8 mouse cellular contexts compared by ENCODE assay signal in genomic region chr2:84831666-84832391, GRCm38 (mm10). TPM values are rescaled to one million over a fixed set of nuclear protein-coding genes. Genes with fewer than 3 reads are reported as not detected.
A peak's percentile ranks its signal among the peaks of the same experiment; 100 is the strongest.
DNase-seq lines count a peak whose midpoint lies in the region; ATAC-seq and TF ChIP-seq lines count a peak whose summit lies in the region.

No protein-coding gene starts in this region.

- H3K4me1 ChIP-seq in MEL (ENCODE audit: control insufficient read depth in 1 of 2, insufficient read depth in 2 of 2, low read length in 2 of 2) = peaks cover 0 to 9% of the 10 kb centered on the region in 2 experiments; a peak in 1 of 4 replicates
- H3K4me1 ChIP-seq in lung, embryonic 14.5 days (ENCODE audit: insufficient read depth) = peaks cover 3% of the 10 kb centered on the region; the same call in 1 of the 2 replicates

- H3K27me3 ChIP-seq in MEL (ENCODE audit: control insufficient read depth in 1 of 2, insufficient read depth in 2 of 2, low read length in 2 of 2) = no peaks in the 10 kb centered on the region
- H3K27me3 ChIP-seq in lung, embryonic 14.5 days (ENCODE audit: insufficient read depth, low read length) = no peaks in the 10 kb centered on the region

- no peak for TF ChIP-seq EP300 in MEL (IDR thresholded peaks at IDR 0.05; ENCODE audit: low read depth in 1 of 2, low read length in 2 of 2)

- no peaks in the 10 kb centered on the region for H3K9me3 ChIP-seq in MEL (replicated peaks; ENCODE audit: insufficient read depth, low read length)
- H3K9me3 ChIP-seq in lung, embryonic 14.5 days (ENCODE audit: low read depth, low read length) = no peaks in the 10 kb centered on the region

- H3K4me2 ChIP-seq in lung, embryonic 14.5 days = peak overlapping the region; percentile 10; the same call in 1 of the 2 replicates

- peaks cover 0 to 9% of the 10 kb centered on the region in 2 experiments; a peak in 2 of 4 replicates for H3K36me3 ChIP-seq in MEL (ENCODE audit: control insufficient read depth in 1 of 2, insufficient read depth in 2 of 2, low read length in 2 of 2)
- H3K36me3 ChIP-seq in lung, embryonic 14.5 days (ENCODE audit: insufficient read depth) = peaks cover 14% of the 10 kb centered on the region

- ATAC-seq in lung, embryonic 14.5 days (ENCODE audit: insufficient read depth) = peak; percentile 83

- DNase-seq in MEL (ENCODE audit: low read depth, low spot score) = peak; percentile 93
- peak; percentile 85 for DNase-seq in cerebellum, adult 8-10 months
- peak; percentile 91 for DNase-seq in forelimb bud, embryonic 11.5 days (ENCODE audit: low read depth, low spot score)
- DNase-seq in heart, postnatal 4 days = peak; percentile 91
- peak; percentile 81 to 90 for DNase-seq in layer of hippocampus, adult 8-10 months (ENCODE audit: low spot score in 2 of 2)
- peak; percentile 98 for DNase-seq in lung, embryonic 14.5 days
- peak; percentile 67 for DNase-seq in ovary, postnatal 36 days (ENCODE audit: low spot score)
- DNase-seq in thymus, postnatal 14 days = peak; percentile 88

- H3K9ac ChIP-seq in MEL (ENCODE audit: control insufficient read depth, low read depth, low read length, poor library complexity, severe bottlenecking) = no peak overlapping the region
- peak overlapping the region; percentile 28; the same call in 1 of the 2 replicates for H3K9ac ChIP-seq in lung, embryonic 14.5 days

- WGBS in lung, embryonic 14.5 days = 21% methylated on average over 10 of the region's 10 CpGs

- no peak overlapping the region for H3K4me3 ChIP-seq in MEL (ENCODE audit: control insufficient read depth in 1 of 2, insufficient read depth in 1 of 2, low read depth in 2 of 2, low read length in 2 of 2)
- no peak overlapping the region for H3K4me3 ChIP-seq in lung, embryonic 14.5 days (ENCODE audit: low read depth, low read length)

- peak; percentile 77 to 99 (median 86); a peak in 5 of 6 replicates for TF ChIP-seq CTCF in MEL (IDR thresholded peaks at IDR 0.05 in 2 of 3, conservative IDR thresholded peaks at IDR 0.05 in 1 of 3; ENCODE audit: control insufficient read depth in 1 of 3, insufficient read depth in 1 of 3, low read depth in 2 of 3, low read length in 3 of 3, poor library complexity in 1 of 3, severe bottlenecking in 1 of 3)
- peak; percentile 96 for TF ChIP-seq CTCF in lung, embryonic 14.5 days (IDR thresholded peaks at IDR 0.05; ENCODE audit: low read depth)

- TF ChIP-seq POLR2A in MEL (IDR thresholded peaks at IDR 0.05; ENCODE audit: control insufficient read depth in 1 of 2, insufficient read depth in 1 of 2, low read depth in 1 of 2, low read length in 2 of 2, poor library complexity in 1 of 2) = no peak

- H3K79me2 ChIP-seq in MEL (ENCODE audit: control insufficient read depth, insufficient read depth, low read length, poor library complexity) = peaks cover 16% of the 10 kb centered on the region

- no peak overlapping the region for H3K27ac ChIP-seq in MEL (ENCODE audit: control insufficient read depth, low read depth, low read length)
- peak overlapping the region; percentile 66 for H3K27ac ChIP-seq in lung, embryonic 14.5 days (ENCODE audit: low read depth)

- no peak; the same call in none of the 2 replicates for TF ChIP-seq RAD21 in MEL (IDR thresholded peaks at IDR 0.05; ENCODE audit: low read depth, low read length)

TF ChIP-seq in MEL, 35 proteins besides CTCF, POLR2A, EP300 and RAD21:
- TF ChIP-seq ZNF384 (IDR thresholded peaks at IDR 0.05; ENCODE audit: low read depth, low read length) (peak; percentile 10; the same call in 1 of the 2 replicates), NELFE (IDR thresholded peaks at IDR 0.05; ENCODE audit: low read depth, low read length) (no peak), SIN3A (IDR thresholded peaks at IDR 0.05; ENCODE audit: low read length) (peak; percentile 79), POLR2AphosphoS5 (IDR thresholded peaks at IDR 0.05; ENCODE audit: borderline replicate concordance, low read depth, low read length) (no peak), ETS1 (IDR thresholded peaks at IDR 0.05; ENCODE audit: low read depth, low read length) (0 out of 2 replicates have a peak, but pooled peaks have one; percentile 6), MAZ (IDR thresholded peaks at IDR 0.05; ENCODE audit: low read depth, low read length) (no peak), ZMIZ1 (IDR thresholded peaks at IDR 0.05; ENCODE audit: low read depth, low read length) (no peak), CHD1 (IDR thresholded peaks at IDR 0.05; ENCODE audit: low read depth, low read length) (no peak), TBP (IDR thresholded peaks at IDR 0.05; ENCODE audit: low read depth, low read length) (no peak), ELF1 (IDR thresholded peaks at IDR 0.05; ENCODE audit: low read depth, low read length) (0 out of 2 replicates have a peak, but pooled peaks have one; percentile 28), HCFC1 (IDR thresholded peaks at IDR 0.05; ENCODE audit: low read depth, low read length) (peak; percentile 60; the same call in 1 of the 2 replicates), SMC3 (IDR thresholded peaks at IDR 0.05; ENCODE audit: low read depth, low read length) (peak; percentile 96), ZC3H11A (IDR thresholded peaks at IDR 0.05; ENCODE audit: low read depth, low read length) (peak; percentile 96), RCOR1 (IDR thresholded peaks at IDR 0.05; ENCODE audit: low read depth, low read length) (0 out of 2 replicates have a peak, but pooled peaks have one; percentile 33), MXI1 (IDR thresholded peaks at IDR 0.05; ENCODE audit: low read depth, low read length) (peak; percentile 37; the same call in 1 of the 2 replicates)

RNA-seq across cellular contexts. Expression of gene Timm10, which starts 5.0 kb away (rescaled TPM):
- 165 and 193 TPM in 2 replicates for total RNA-seq in MEL (2012; rRNA removed)
- 100 to 1,000 TPM in 1 of 2 experiments, not detected in 1; 129 TPM for polyA plus RNA-seq in MEL (2012; ENCODE audit: insufficient read depth in 1 of 2, insufficient read length in 2 of 2, low read depth in 1 of 2, low replicate concordance in 2 of 2, missing spikeins in 1 of 2)
- 100 to 1,000 TPM; 107 to 126 TPM for total RNA-seq in heart, postnatal 4 days (2021)
- total RNA-seq in layer of hippocampus, adult 8-10 months (2022) = 10 to 100 TPM; 44.2 to 55.4 (median 50.7) TPM
- 55.4 and 58.7 TPM in 2 replicates for polyA plus RNA-seq in lung, embryonic 14.5 days (2014; fragmentation: Nextera tagmentation; extraction: Ambion mirVana)

RNA-seq across cellular contexts. Expression of gene Slc43a1, which starts 6.8 kb away (rescaled TPM):
- total RNA-seq in MEL (2012; rRNA removed) = 93.3 and 131 TPM in 2 replicates
- 100 to 1,000 TPM in 1 of 2 experiments, 10 to 100 TPM in 1; 69.8 to 108 TPM for polyA plus RNA-seq in MEL (2012; ENCODE audit: insufficient read depth in 1 of 2, insufficient read length in 2 of 2, low read depth in 1 of 2, low replicate concordance in 2 of 2, missing spikeins in 1 of 2)
- total RNA-seq in heart, postnatal 4 days (2021) = 1 to 10 TPM; 2.1 to 2.7 TPM
- total RNA-seq in layer of hippocampus, adult 8-10 months (2022) = 1 to 10 TPM in 1 of 4 experiments, under 1 TPM in 2, not detected in 1; 0.34 to 1.3 (median 0.63) TPM
- polyA plus RNA-seq in lung, embryonic 14.5 days (2014; fragmentation: Nextera tagmentation; extraction: Ambion mirVana) = 18.8 and 20.2 TPM in 2 replicates

RNA-seq across cellular contexts. Expression of gene Smtnl1, which starts 9.4 kb away (rescaled TPM):
- not detected in 2 replicates for total RNA-seq in MEL (2012; rRNA removed)
- polyA plus RNA-seq in MEL (2012; ENCODE audit: insufficient read depth in 1 of 2, insufficient read length in 2 of 2, low read depth in 1 of 2, low replicate concordance in 2 of 2, missing spikeins in 1 of 2) = not detected
- total RNA-seq in heart, postnatal 4 days (2021) = under 1 TPM; 0.14 TPM
- not detected for total RNA-seq in layer of hippocampus, adult 8-10 months (2022)
- 0.11 and 0.24 TPM in 2 replicates for polyA plus RNA-seq in lung, embryonic 14.5 days (2014; fragmentation: Nextera tagmentation; extraction: Ambion mirVana)

RNA-seq across cellular contexts. Expression of gene Ube2l6, which starts 33.2 kb away (rescaled TPM):
- total RNA-seq in MEL (2012; rRNA removed) = 8.8 and 17.5 TPM in 2 replicates
- polyA plus RNA-seq in MEL (2012; ENCODE audit: insufficient read depth in 1 of 2, insufficient read length in 2 of 2, low read depth in 1 of 2, low replicate concordance in 2 of 2, missing spikeins in 1 of 2) = 10 to 100 TPM in 1 of 2 experiments, not detected in 1; 37.0 TPM
- 10 to 100 TPM; 23.1 to 51.0 TPM for total RNA-seq in heart, postnatal 4 days (2021)
- 1 to 10 TPM; 5.2 to 9.3 (median 5.6) TPM for total RNA-seq in layer of hippocampus, adult 8-10 months (2022)
- polyA plus RNA-seq in lung, embryonic 14.5 days (2014; fragmentation: Nextera tagmentation; extraction: Ambion mirVana) = 39.1 and 40.0 TPM in 2 replicates

RNA-seq across cellular contexts. Expression of gene Rtn4rl2, which starts 54.7 kb away (rescaled TPM):
- 0.12 TPM in 1 of 2 replicates, not detected in the other for total RNA-seq in MEL (2012; rRNA removed)
- 1 to 10 TPM in 1 of 2 experiments, not detected in 1; 1.1 TPM for polyA plus RNA-seq in MEL (2012; ENCODE audit: insufficient read depth in 1 of 2, insufficient read length in 2 of 2, low read depth in 1 of 2, low replicate concordance in 2 of 2, missing spikeins in 1 of 2)
- total RNA-seq in heart, postnatal 4 days (2021) = 1 to 10 TPM; 3.2 to 4.1 TPM
- 10 to 100 TPM; 63.8 to 85.9 (median 79.0) TPM for total RNA-seq in layer of hippocampus, adult 8-10 months (2022)
- polyA plus RNA-seq in lung, embryonic 14.5 days (2014; fragmentation: Nextera tagmentation; extraction: Ambion mirVana) = 1.1 and 1.2 TPM in 2 replicates

Comparison
In these comparisons a context has a peak if more than half of its experiments do, and no peak if none do; other contexts are left out.
1. RNA of gene Slc43a1, which starts 6.8 kb away (total RNA-seq): 93.3 to 131 TPM in MEL; 2.1 to 2.7 TPM in heart, postnatal 4 days and 0.34 to 1.3 TPM in layer of hippocampus, adult 8-10 months; every median in the first group is over 10 times any median in the second.
2. Peak in every context shown above with its lines, with median percentiles within 50 percentile points of each other: DNase-seq.